Mouse (Mus musculus) limb, embryonic 12.5 days (tissue): ENCODE measurements around the gene Rhox9. TPM values are rescaled to one million over a fixed set of nuclear protein-coding genes. Genes with fewer than 3 reads are reported as not detected.
"Not testable (repeated sequence)": the region's sequence is repeated elsewhere in the genome, so short reads cannot be mapped to it uniquely, and the experiment has no call there.

ENCODE experiments used
- ATAC-seq: fragments of 200-750 bp; cut with Nextera tagmentation; 2 replicates; pipeline ENCODE4 v1.8.0; 2017; ENCODE audit warnings: low read depth, moderate TSS enrichment; ENCODE audit not compliant: insufficient number of reproducible peaks, insufficient read depth, low FRiP score, low TSS enrichment
- H3K27ac ChIP-seq: fragments of 300-500 bp; sonication (generic); 2 replicates; pipeline ENCODE4 v1.5.1; 2016; ENCODE audit warnings: mild to moderate bottlenecking, moderate library complexity
- H3K27me3 ChIP-seq: fragments of 300-500 bp; sonication (generic); 2 replicates; pipeline ENCODE4 v1.6.1; 2016; ENCODE audit warnings: mild to moderate bottlenecking, moderate library complexity
- H3K36me3 ChIP-seq: fragments of 300-500 bp; sonication (generic); 2 replicates; pipeline ENCODE4 v1.6.1; 2016; ENCODE audit warnings: mild to moderate bottlenecking, moderate library complexity
- H3K4me1 ChIP-seq: fragments of 300-500 bp; sonication (generic); replicated peaks from 2 replicates; pipeline ENCODE4 v1.6.1; 2016
- H3K4me2 ChIP-seq: fragments of 300-500 bp; sonication (generic); 2 replicates; pipeline ENCODE4 v1.6.1; 2016; ENCODE audit warnings: mild to moderate bottlenecking, moderate library complexity
- H3K4me3 ChIP-seq: fragments of 300-500 bp; sonication (generic); replicated peaks from 2 replicates; pipeline ENCODE4 v1.5.1; 2016; ENCODE audit warnings: mild to moderate bottlenecking
- H3K9ac ChIP-seq: fragments of 300-500 bp; sonication (generic); replicated peaks from 2 replicates; pipeline ENCODE4 v1.6.1; 2016; ENCODE audit warnings: mild to moderate bottlenecking, moderate library complexity
- H3K9me3 ChIP-seq: fragments of 300-500 bp; sonication (generic); 2 replicates; pipeline ENCODE4 v1.6.1; 2016; ENCODE audit warnings: mild to moderate bottlenecking, moderate library complexity
- WGBS: fragments of 180-500 bp; shearing (Covaris S2); methylation state at CpG from one replicate; pipeline ENCODE4 v1.1.7; 2016; 5-methylcytosine and 5-hydroxymethylcytosine counted together
- polyA plus RNA-seq: library from polyadenylated mRNA; unstranded; fragments of >200 nt; fragmentation: Nextera tagmentation; extraction: Ambion mirVana; gene quantifications from 2 replicates; pipeline ENCODE4 v1.2.1, GENCODE M21; 2016

Rhox9 gene
- not detected in 2 replicates for polyA plus RNA-seq

DNA sequence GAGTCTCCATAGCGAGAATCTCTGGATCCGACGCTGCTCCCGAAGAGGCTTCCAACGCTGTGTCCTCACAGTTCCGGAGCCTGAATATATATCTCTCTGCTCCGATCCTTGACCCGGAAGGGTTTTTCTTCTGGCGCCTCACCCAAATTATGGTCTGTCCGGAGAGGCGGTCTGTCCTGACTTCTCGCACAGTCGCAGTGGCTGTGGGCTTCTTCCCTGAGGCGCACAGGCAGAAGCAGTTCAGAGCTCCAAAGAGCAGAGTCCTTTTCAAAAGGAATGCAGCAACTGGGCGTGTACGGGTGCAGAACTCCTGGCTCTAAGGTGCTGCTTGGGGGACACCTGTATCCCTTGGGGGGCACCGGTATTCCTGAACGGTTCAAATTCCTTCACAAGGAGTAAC is at the start of gene Rhox9:
Gene Rhox9, minus strand, starts transcription at position 101 of the 400 bp plus-strand sequence.
- not testable (repeated sequence) for H3K27me3 ChIP-seq, H3K36me3 ChIP-seq, H3K9me3 ChIP-seq, ATAC-seq, H3K4me1 ChIP-seq, H3K9ac ChIP-seq, H3K27ac ChIP-seq, H3K4me3 ChIP-seq, H3K4me2 ChIP-seq
- 92% methylated on average over 10 of the region's 18 CpGs for WGBS

DNA sequence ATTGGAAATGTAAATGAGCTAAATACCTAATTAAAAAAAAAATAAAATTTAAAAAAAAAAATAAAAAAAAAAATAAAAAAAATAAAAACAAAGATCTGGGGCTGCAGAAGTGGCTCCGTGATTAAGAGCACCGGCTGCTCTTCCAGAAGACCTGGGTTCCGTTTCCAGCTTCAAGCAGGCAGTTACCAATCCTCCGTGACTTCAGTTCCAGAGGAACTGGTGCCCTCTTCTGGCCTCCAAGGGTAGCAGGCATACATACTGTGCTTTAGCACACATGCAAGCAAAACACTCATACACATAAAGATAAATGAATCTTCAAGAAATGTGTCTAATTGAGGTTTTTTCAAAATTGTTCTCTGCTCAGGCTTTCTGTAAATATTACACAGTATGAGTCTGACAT is 14.7 kb upstream of the Rhox9 start:
- Histone ChIP-seq H3K4me2 (no peak overlapping the region), H3K9me3 (no peaks in the 10 kb centered on the region), H3K27ac (no peak overlapping the region), H3K4me1 (no peaks in the 10 kb centered on the region), H3K27me3 (no peaks in the 10 kb centered on the region), H3K9ac (no peak overlapping the region), H3K4me3 (no peak overlapping the region), H3K36me3 (no peaks in the 10 kb centered on the region)
- no peak for ATAC-seq
- WGBS = 76% methylated on average over 4 of the region's 4 CpGs

DNA sequence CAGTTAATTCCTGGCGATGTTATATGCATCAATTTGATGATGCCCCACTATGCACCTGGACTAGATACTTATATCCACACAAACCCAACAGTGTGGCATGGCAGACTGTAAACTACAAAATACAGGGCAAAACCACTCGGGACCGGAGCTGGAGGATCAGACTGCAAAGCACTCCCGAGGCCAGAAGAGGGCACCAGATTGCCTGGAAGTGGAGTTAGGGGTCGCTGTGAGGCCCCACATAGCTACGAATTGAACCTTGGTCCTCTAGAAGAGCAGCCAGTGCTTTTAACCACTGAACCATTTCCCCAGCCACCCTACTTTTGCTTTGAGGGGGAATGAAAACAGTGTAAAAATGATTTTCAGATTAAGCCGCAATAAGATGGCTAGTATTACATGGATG is 7.0 kb upstream of the Rhox9 start:
- 51% methylated on average over 7 of the region's 7 CpGs for WGBS
- H3K4me2 ChIP-seq = no peak overlapping the region
- no peak overlapping the region for H3K4me3 ChIP-seq
- H3K9me3 ChIP-seq = no peaks in the 10 kb centered on the region
- ATAC-seq = no peak
- H3K9ac ChIP-seq = no peak overlapping the region
- H3K4me1 ChIP-seq = no peaks in the 10 kb centered on the region
- no peak overlapping the region for H3K27ac ChIP-seq
- no peaks in the 10 kb centered on the region for H3K36me3 ChIP-seq
- H3K27me3 ChIP-seq = no peaks in the 10 kb centered on the region

GRCm38 (mm10) chrX:37903727-37904126 is 2.2 kb upstream of the Rhox9 start:
- ATAC-seq = no peak
- no peaks in the 10 kb centered on the region for H3K27me3 ChIP-seq
- WGBS = 76% methylated on average over 5 of the region's 5 CpGs

DNA sequence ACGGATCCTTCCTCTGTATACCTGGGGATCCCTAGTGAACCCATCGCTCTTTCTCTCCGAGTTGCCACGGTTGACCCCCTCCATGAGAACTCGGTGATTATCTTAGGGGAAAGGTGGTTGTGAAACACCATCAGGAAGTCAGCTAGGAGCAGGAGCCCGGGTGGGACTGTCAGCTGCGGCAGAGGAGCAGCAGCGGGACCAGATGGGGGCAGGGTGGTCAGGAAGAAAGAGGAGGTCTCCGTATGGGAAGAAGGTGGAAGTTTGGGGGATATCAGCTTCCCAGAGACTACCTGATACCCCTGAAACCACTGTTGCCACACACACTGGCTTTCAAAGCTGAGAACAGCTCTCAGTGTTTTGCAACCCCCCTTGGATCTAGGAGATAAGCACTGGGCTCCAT is 4.4 kb downstream of the Rhox9 start, which contains the start of gene Rhox7b:
Gene Rhox7b, minus strand, starts transcription at position 101 of the 400 bp plus-strand sequence.
- ATAC-seq, H3K4me3 ChIP-seq, H3K9me3 ChIP-seq, H3K4me2 ChIP-seq, H3K4me1 ChIP-seq, H3K27me3 ChIP-seq, H3K36me3 ChIP-seq, H3K9ac ChIP-seq, H3K27ac ChIP-seq: not testable (repeated sequence)
- WGBS = 80% methylated on average over 9 of the region's 9 CpGs

More at GRCm38 (mm10) chrX:37903727-37904126, 2.2 kb upstream of the Rhox9 start:
- Histone ChIP-seq H3K9me3 (no peaks in the 10 kb centered on the region), H3K27ac (no peak overlapping the region), H3K4me1 (no peaks in the 10 kb centered on the region), H3K4me3 (no peak overlapping the region), H3K4me2 (no peak overlapping the region), H3K36me3 (no peaks in the 10 kb centered on the region), H3K9ac (no peak overlapping the region)

- Histone ChIP-seq H3K9me3 (no peaks in the 10 kb centered on the region), H3K4me3 (no peak within 1 kb of the TSS)
These were observed 22.7 kb downstream of the Rhox9 start, which contains the start of gene Rhox8 for GRCm38 (mm10) chrX:37878844-37879243. Rhox8 (minus strand) TSS chrX:37878944.

DNA sequence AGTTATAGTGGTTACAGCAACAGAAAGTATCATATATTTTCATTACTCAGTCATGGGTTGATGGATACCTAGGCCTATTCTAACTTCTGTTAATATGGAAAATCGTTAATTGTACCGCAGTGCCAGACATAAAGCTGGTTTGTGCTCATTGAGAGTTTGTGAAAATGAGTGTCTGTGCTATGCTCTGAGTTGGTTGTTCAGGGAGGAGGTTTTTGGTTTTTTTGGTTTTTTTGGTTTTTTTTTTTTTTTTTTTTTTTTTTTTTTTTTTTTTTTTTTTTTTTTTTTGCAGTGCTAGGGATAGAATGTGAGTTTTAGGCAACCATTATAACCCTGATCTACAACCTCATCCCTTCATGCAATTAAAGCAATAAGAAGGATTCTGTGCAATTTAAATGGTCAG is 29.9 kb downstream of the Rhox9 start:
- no peak for ATAC-seq
- no peak overlapping the region for H3K9ac ChIP-seq
- no peak overlapping the region for H3K4me2 ChIP-seq
- H3K9me3 ChIP-seq = no peaks in the 10 kb centered on the region
- H3K4me1 ChIP-seq = no peaks in the 10 kb centered on the region
- no peak overlapping the region for H3K4me3 ChIP-seq
- H3K27me3 ChIP-seq = no peaks in the 10 kb centered on the region
- no peaks in the 10 kb centered on the region for H3K36me3 ChIP-seq
- 89% methylated on average over 2 of the region's 2 CpGs for WGBS
- H3K27ac ChIP-seq = no peak overlapping the region

More at GRCm38 (mm10) chrX:37878844-37879243, 22.7 kb downstream of the Rhox9 start, which contains the start of gene Rhox8:
- no peak for ATAC-seq
- H3K27ac ChIP-seq = no peak within 1 kb of the TSS
- WGBS = 70% methylated on average over 4 of the region's 4 CpGs
- H3K36me3 ChIP-seq = no peaks in the 10 kb centered on the region
- H3K27me3 ChIP-seq = no peaks in the 10 kb centered on the region
- no peak within 1 kb of the TSS for H3K4me2 ChIP-seq
- H3K9ac ChIP-seq = no peak within 1 kb of the TSS
- H3K4me1 ChIP-seq = no peaks in the 10 kb centered on the region

Other genes starting within 250 kb of the Rhox9 start
- not detected in 2 replicates for gene Rhox3h, start 233.0 kb downstream of the Rhox9 start, polyA plus RNA-seq
- not detected in 2 replicates for gene Rhox2h, start 228.5 kb downstream of the Rhox9 start, polyA plus RNA-seq
- 0.58 and 0.90 TPM in 2 replicates for gene Rhox5, start 96.9 kb downstream of the Rhox9 start, polyA plus RNA-seq
- not detected in 2 replicates for gene Rhox6, start 74.9 kb downstream of the Rhox9 start, polyA plus RNA-seq
- gene Rhox7a, start 70.1 kb downstream of the Rhox9 start, polyA plus RNA-seq = not detected in 2 replicates
- gene Rhox8, start 22.8 kb downstream of the Rhox9 start, polyA plus RNA-seq = not detected in 2 replicates
- gene Rhox7b, start 4.5 kb downstream of the Rhox9 start, polyA plus RNA-seq = not detected in 2 replicates
- not detected in 2 replicates for gene Btg1-ps1, start 117.0 kb upstream of the Rhox9 start, polyA plus RNA-seq
- gene Btg1-ps2, start 141.3 kb upstream of the Rhox9 start, polyA plus RNA-seq = not detected in 2 replicates
- not detected in 2 replicates for gene Rhox10, start 164.7 kb upstream of the Rhox9 start, polyA plus RNA-seq
- gene Rhox11, start 183.4 kb upstream of the Rhox9 start, polyA plus RNA-seq = not detected in 2 replicates
- gene Rhox12, start 209.1 kb upstream of the Rhox9 start, polyA plus RNA-seq = not detected in 2 replicates
- not detected in 2 replicates for gene Rhox13, start 219.4 kb upstream of the Rhox9 start, polyA plus RNA-seq